Mouse (Mus musculus): Measurements from ENCODE around the gene Kcnj12. TPM values are rescaled to one million over a fixed set of nuclear protein-coding genes. Genes with fewer than 3 reads are reported as not detected.

Gene Kcnj12
- polyA plus RNA-seq, 1 experiment from 2014 or later = 0.20 TPM

- 91% methylated on average over 6 of the region's 6 CpGs for WGBS
- no peaks in the 10 kb centered on the region for H3K27me3 ChIP-seq
- no peaks in the 10 kb centered on the region for H3K9me3 ChIP-seq
- no peaks in the 10 kb centered on the region for H3K4me1 ChIP-seq
- H3K4me2 ChIP-seq = no peak overlapping the region
- H3K9ac ChIP-seq = no peak overlapping the region
- H3K36me3 ChIP-seq = no peaks in the 10 kb centered on the region
- H3K27ac ChIP-seq = no peak overlapping the region
- no peak for ATAC-seq (ENCODE audit: insufficient number of reproducible peaks, insufficient read depth, low FRiP score, low TSS enrichment, low read depth)
- no peak overlapping the region for H3K4me3 ChIP-seq
Observed at GRCm38 (mm10) chr11:61063503-61063902, 41.1 kb downstream of the Kcnj12 start.

- no peak overlapping the region for H3K4me3 ChIP-seq
- no peak for ATAC-seq (ENCODE audit: insufficient number of reproducible peaks, insufficient read depth, low FRiP score, low TSS enrichment, low read depth)
- H3K36me3 ChIP-seq = no peaks in the 10 kb centered on the region
- no peak overlapping the region for H3K9ac ChIP-seq
- no peak overlapping the region for H3K27ac ChIP-seq
- H3K27me3 ChIP-seq = no peaks in the 10 kb centered on the region
- no peak overlapping the region for H3K4me2 ChIP-seq
- no peaks in the 10 kb centered on the region for H3K9me3 ChIP-seq
- no peaks in the 10 kb centered on the region for H3K4me1 ChIP-seq
- 84% methylated on average over 6 of the region's 6 CpGs for WGBS
Observed at GRCm38 (mm10) chr11:61065620-61066019, 43.3 kb downstream of the Kcnj12 start.

GRCm38 (mm10) chr11:61067133-61067835, 44.9 kb downstream of the Kcnj12 start:
- H3K36me3 ChIP-seq = no peaks in the 10 kb centered on the region
- no peaks in the 10 kb centered on the region for H3K27me3 ChIP-seq
- H3K9me3 ChIP-seq = no peaks in the 10 kb centered on the region
- H3K4me2 ChIP-seq = no peak overlapping the region
- WGBS = 87% methylated on average over 9 of the region's 9 CpGs
- no peak overlapping the region for H3K27ac ChIP-seq
- no peak for ATAC-seq (ENCODE audit: insufficient number of reproducible peaks, insufficient read depth, low FRiP score, low TSS enrichment, low read depth)
- H3K9ac ChIP-seq = no peak overlapping the region
- no peak overlapping the region for H3K4me3 ChIP-seq
- H3K4me1 ChIP-seq = 0 out of 2 replicates have a peak, but pooled peaks cover 5% of the 10 kb centered on the region

DNA sequence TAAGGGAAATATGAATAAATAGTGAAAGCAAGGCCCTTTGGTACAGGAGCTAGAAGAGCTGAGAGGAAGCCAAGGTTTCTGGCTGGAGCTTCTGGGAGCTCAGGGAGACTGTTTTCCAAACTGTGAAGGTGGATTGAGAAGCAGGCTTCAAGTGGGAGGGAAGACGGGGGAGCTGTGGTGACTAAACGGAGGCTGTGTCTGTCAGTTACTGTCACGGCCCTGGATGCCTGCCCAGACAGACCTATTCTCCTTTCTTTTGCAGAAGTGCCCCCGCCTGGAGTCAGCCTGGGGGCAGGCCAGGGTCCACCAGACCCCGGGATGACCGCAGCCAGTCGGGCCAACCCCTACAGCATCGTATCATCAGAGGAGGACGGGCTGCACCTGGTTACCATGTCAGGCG, 46.5 kb downstream of the Kcnj12 start:
- Histone ChIP-seq H3K4me3 (no peak overlapping the region), H3K27ac (no peak overlapping the region), H3K9me3 (no peaks in the 10 kb centered on the region), H3K4me2 (no peak overlapping the region), H3K9ac (no peak overlapping the region), H3K27me3 (no peaks in the 10 kb centered on the region), H3K36me3 (no peaks in the 10 kb centered on the region), H3K4me1 (0 out of 2 replicates have a peak, but pooled peaks cover 5% of the 10 kb centered on the region)
- ATAC-seq (ENCODE audit: insufficient number of reproducible peaks, insufficient read depth, low FRiP score, low TSS enrichment, low read depth) = no peak
- 88% methylated on average over 9 of the region's 10 CpGs for WGBS

DNA sequence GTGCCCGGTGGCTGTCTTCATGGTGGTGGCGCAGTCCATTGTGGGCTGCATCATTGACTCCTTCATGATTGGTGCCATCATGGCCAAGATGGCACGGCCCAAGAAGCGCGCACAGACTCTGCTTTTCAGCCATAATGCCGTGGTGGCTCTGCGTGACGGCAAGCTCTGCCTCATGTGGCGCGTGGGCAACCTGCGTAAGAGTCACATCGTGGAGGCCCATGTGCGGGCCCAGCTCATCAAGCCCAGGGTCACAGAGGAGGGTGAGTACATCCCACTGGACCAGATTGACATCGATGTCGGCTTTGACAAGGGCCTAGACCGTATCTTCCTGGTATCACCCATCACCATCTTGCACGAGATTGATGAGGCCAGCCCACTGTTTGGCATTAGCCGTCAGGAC, 47.3 kb downstream of the Kcnj12 start:
- 96% methylated on average over 18 of the region's 18 CpGs for WGBS
- Histone ChIP-seq H3K4me2 (no peak overlapping the region), H3K27me3 (no peaks in the 10 kb centered on the region), H3K4me1 (0 out of 2 replicates have a peak, but pooled peaks cover 5% of the 10 kb centered on the region), H3K36me3 (no peaks in the 10 kb centered on the region), H3K9me3 (no peaks in the 10 kb centered on the region), H3K27ac (no peak overlapping the region), H3K9ac (no peak overlapping the region), H3K4me3 (no peak overlapping the region)
- ATAC-seq (ENCODE audit: insufficient number of reproducible peaks, insufficient read depth, low FRiP score, low TSS enrichment, low read depth) = no peak

DNA sequence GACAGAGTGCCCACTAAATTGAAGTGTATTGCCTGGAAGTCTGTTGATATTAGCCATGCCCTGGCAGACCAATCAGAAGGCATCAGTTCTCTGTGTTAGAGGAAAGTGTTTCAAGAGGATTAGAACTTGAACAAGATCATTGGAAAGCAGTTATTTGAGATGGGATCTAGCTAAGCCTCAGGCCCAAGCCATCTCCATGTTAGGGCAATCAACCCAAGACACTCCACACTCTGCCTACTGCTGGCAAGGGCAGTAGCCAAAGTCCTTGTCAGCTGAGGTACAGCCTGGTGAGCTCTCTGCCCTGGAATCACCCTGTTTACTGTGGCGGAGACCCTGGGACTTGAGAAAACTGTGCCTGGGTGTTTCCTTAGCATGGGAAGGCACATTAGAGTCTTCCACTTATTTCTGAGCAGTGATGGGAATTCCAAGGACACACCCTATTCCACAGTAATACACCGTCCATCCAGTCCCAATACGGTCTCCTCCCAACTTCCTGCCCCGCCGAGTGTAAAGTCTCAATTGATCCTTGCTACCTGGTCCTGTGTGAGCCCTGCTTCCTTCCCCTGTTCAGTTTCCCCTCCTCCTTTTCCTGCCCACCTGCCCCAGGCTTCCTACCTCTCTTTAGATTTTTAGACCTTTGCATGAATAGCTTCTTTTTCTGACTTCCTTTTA, 52.4 kb downstream of the Kcnj12 start:
- H3K36me3 ChIP-seq = no peaks in the 10 kb centered on the region
- no peak overlapping the region for H3K27ac ChIP-seq
- H3K27me3 ChIP-seq = no peaks in the 10 kb centered on the region
- no peak overlapping the region for H3K4me3 ChIP-seq
- H3K9me3 ChIP-seq = no peaks in the 10 kb centered on the region
- H3K9ac ChIP-seq = no peak overlapping the region
- H3K4me2 ChIP-seq = no peak overlapping the region
- no peak for ATAC-seq (ENCODE audit: insufficient number of reproducible peaks, insufficient read depth, low FRiP score, low TSS enrichment, low read depth)
- H3K4me1 ChIP-seq = 0 out of 2 replicates have a peak, but pooled peaks cover 5% of the 10 kb centered on the region
- WGBS = 83% methylated on average over 5 of the region's 5 CpGs

- ATAC-seq (ENCODE audit: insufficient number of reproducible peaks, insufficient read depth, low FRiP score, low TSS enrichment, low read depth) = no peak
- Histone ChIP-seq H3K27me3 (no peaks in the 10 kb centered on the region), H3K27ac (no peak overlapping the region), H3K4me2 (no peak overlapping the region), H3K9ac (no peak overlapping the region), H3K9me3 (no peaks in the 10 kb centered on the region), H3K4me3 (no peak overlapping the region), H3K4me1 (0 out of 2 replicates have a peak, but pooled peaks cover 5% of the 10 kb centered on the region), H3K36me3 (no peaks in the 10 kb centered on the region)
- WGBS = 63% methylated on average over 15 of the region's 15 CpGs
Observed at GRCm38 (mm10) chr11:61075361-61076326, 53.3 kb downstream of the Kcnj12 start.

DNA sequence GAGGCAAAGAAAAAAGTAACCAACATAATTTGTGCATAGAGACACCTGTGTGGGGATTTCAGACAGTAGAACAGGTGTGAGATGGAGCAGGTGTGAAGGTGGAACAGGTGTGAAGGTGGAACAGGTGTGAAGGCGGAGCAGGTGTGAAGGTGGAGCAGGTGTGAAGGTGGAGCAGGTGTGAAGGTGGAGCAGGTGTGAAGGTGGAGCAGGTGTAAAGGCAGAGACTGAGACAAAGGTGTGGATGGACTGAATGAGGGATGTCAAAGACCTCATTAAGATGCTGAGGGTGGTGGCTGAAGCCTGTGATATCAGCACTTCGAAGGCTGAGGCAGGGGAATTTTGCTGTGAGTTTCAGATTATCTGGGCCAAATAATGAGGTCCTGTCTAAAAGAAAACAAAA, 59.3 kb downstream of the Kcnj12 start:
- ATAC-seq (ENCODE audit: insufficient number of reproducible peaks, insufficient read depth, low FRiP score, low TSS enrichment, low read depth) = no peak
- WGBS = 97% methylated on average over 2 of the region's 2 CpGs
- no peak overlapping the region for H3K4me2 ChIP-seq

GRCm38 (mm10) chr11:61090195-61090594, 67.8 kb downstream of the Kcnj12 start:
- Histone ChIP-seq H3K9ac (no peak overlapping the region), H3K4me1 (0 out of 2 replicates have a peak, but pooled peaks cover 3% of the 10 kb centered on the region), H3K4me3 (no peak overlapping the region), H3K27me3 (no peaks in the 10 kb centered on the region), H3K27ac (no peak overlapping the region), H3K9me3 (0 out of 2 replicates have a peak, but pooled peaks cover 4% of the 10 kb centered on the region), H3K36me3 (no peaks in the 10 kb centered on the region), H3K4me2 (no peak overlapping the region)
- 78% methylated on average over 7 of the region's 7 CpGs for WGBS
- ATAC-seq (ENCODE audit: insufficient number of reproducible peaks, insufficient read depth, low FRiP score, low TSS enrichment, low read depth) = no peak

More for the DNA sequence above, 59.3 kb downstream of the Kcnj12 start:
- H3K27me3 ChIP-seq = peaks cover 4% of the 10 kb centered on the region; the same call in 1 of the 2 replicates
- H3K27ac ChIP-seq = no peak overlapping the region
- no peak overlapping the region for H3K9ac ChIP-seq
- no peaks in the 10 kb centered on the region for H3K36me3 ChIP-seq
- H3K4me3 ChIP-seq = no peak overlapping the region
- H3K9me3 ChIP-seq = no peaks in the 10 kb centered on the region
- no peaks in the 10 kb centered on the region for H3K4me1 ChIP-seq

- WGBS = 68% methylated on average over 3 of the region's 3 CpGs
- H3K27ac ChIP-seq = no peak overlapping the region
- no peaks in the 10 kb centered on the region for H3K27me3 ChIP-seq
- 0 out of 2 replicates have a peak, but pooled peaks cover 4% of the 10 kb centered on the region for H3K9me3 ChIP-seq
- 0 out of 2 replicates have a peak, but pooled peaks cover 3% of the 10 kb centered on the region for H3K4me1 ChIP-seq
- H3K4me3 ChIP-seq = no peak overlapping the region
- H3K4me2 ChIP-seq = no peak overlapping the region
- no peak overlapping the region for H3K9ac ChIP-seq
- no peak for ATAC-seq (ENCODE audit: insufficient number of reproducible peaks, insufficient read depth, low FRiP score, low TSS enrichment, low read depth)
- H3K36me3 ChIP-seq = no peaks in the 10 kb centered on the region
Observed at GRCm38 (mm10) chr11:61091192-61091591, 68.8 kb downstream of the Kcnj12 start.

DNA sequence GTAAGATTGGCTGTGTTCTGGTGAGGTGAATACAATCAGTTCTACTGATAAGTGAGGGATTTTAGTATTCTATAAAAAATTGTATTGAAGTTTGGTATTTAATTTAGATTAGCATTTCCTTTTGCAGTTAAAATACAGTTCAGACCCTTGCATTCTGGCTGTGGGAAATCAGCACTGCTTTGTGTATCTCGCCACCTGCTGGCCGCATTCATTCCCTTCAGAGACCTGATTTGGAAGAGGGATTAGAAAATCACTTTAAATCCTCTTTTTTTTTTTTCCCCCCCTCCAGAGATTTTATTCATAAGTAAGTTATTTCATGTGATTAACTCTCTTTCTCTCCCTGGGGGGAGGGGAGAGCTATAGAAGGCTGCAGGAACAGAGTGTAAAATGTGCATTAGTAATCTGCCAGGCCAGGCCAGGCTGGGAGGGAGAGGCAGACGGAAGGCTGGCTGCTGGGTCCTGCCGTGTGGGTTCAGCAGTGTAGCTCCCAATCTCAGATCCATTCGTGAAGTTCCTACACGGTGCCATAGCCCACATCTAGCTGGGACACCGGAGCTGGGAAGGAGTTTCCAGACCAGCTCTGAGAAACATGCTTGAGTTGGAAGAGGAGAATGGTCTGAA, 69.4 kb downstream of the Kcnj12 start:
- H3K9ac ChIP-seq = no peak overlapping the region
- no peak overlapping the region for H3K4me3 ChIP-seq
- H3K27me3 ChIP-seq = no peaks in the 10 kb centered on the region
- 23% methylated on average over 7 of the region's 7 CpGs for WGBS
- 0 out of 2 replicates have a peak, but pooled peaks cover 3% of the 10 kb centered on the region for H3K4me1 ChIP-seq
- no peak overlapping the region for H3K4me2 ChIP-seq
- H3K27ac ChIP-seq = no peak overlapping the region
- no peak for ATAC-seq (ENCODE audit: insufficient number of reproducible peaks, insufficient read depth, low FRiP score, low TSS enrichment, low read depth)
- no peaks in the 10 kb centered on the region for H3K36me3 ChIP-seq
- 0 out of 2 replicates have a peak, but pooled peaks cover 4% of the 10 kb centered on the region for H3K9me3 ChIP-seq

Data from embryonic facial prominence, embryonic 13.5 days (tissue).